Mouse (Mus musculus) granulocyte monocyte progenitor cell, adult 5-6 weeks (primary cell): ENCODE measurements around the gene Alox12e. TPM values are rescaled to one million over a fixed set of nuclear protein-coding genes. Genes with fewer than 3 reads are reported as not detected.
"Not testable (repeated sequence)": the region's sequence is repeated elsewhere in the genome, so short reads cannot be mapped to it uniquely, and the experiment has no call there.

Source experiments
- ATAC-seq: replicated peaks from 2 replicates; pipeline ENCODE4 v1.8.0; 2016; ENCODE audit warnings: mild to moderate bottlenecking, moderate TSS enrichment, inconsistent platforms; ENCODE audit not compliant: poor library complexity, severe bottlenecking
- total RNA-seq, 2 experiments: library from RNA; stranded (forward) in 1 of 2; stranded (reverse) in 1 of 2; fragments of 200-712, 200-1000 nt in 1 of 2; fragments of >200 nt in 1 of 2; fragmentation: Nextera tagmentation in 1 of 2; gene quantifications; 2 replicates each; pipeline ENCODE4 v1.2.3; 2014 to 2017

Alox12e gene
- total RNA-seq (2014; fragmentation: Nextera tagmentation): not detected in 2 replicates
- not detected in 2 replicates for total RNA-seq (2017)

GRCm38 (mm10) chr11:70322528-70322927 is at the start of gene Alox12e:
Gene Alox12e (minus strand): TSS chr11:70322628.
- ATAC-seq: no peak

GRCm38 (mm10) chr11:70368626-70369025 is 46.2 kb upstream of the Alox12e start:
- not testable (repeated sequence) for ATAC-seq

GRCm38 (mm10) chr11:70367701-70368100 is 45.3 kb upstream of the Alox12e start:
- not testable (repeated sequence) for ATAC-seq

- ATAC-seq: no peak
These were observed 29.4 kb upstream of the Alox12e start, which contains the start of gene Alox15 for GRCm38 (mm10) chr11:70351868-70352267. Gene Alox15 (minus strand): TSS chr11:70352031.

- no peak for ATAC-seq
These were observed 26.2 kb upstream of the Alox12e start for GRCm38 (mm10) chr11:70348630-70349029.

GRCm38 (mm10) chr11:70347861-70348260 is 25.4 kb upstream of the Alox12e start:
- no peak for ATAC-seq

GRCm38 (mm10) chr11:70345546-70345945 is 23.1 kb upstream of the Alox12e start:
- no peak for ATAC-seq

GRCm38 (mm10) chr11:70345061-70345460 is 22.6 kb upstream of the Alox12e start:
- no peak for ATAC-seq

- ATAC-seq: no peak
These were observed 17.1 kb upstream of the Alox12e start for GRCm38 (mm10) chr11:70339481-70339880.

GRCm38 (mm10) chr11:70334477-70334876 is 12.0 kb upstream of the Alox12e start:
- ATAC-seq: peak; percentile 61; the same call in 1 of the 2 replicates

- no peak for ATAC-seq
These were observed 2.3 kb upstream of the Alox12e start for GRCm38 (mm10) chr11:70324726-70325125.

- peak; percentile 72 for ATAC-seq
These were observed 764 bp downstream of the Alox12e start for GRCm38 (mm10) chr11:70321664-70322063.

- no peak for ATAC-seq
These were observed 2.8 kb downstream of the Alox12e start for GRCm38 (mm10) chr11:70319614-70320013.

- ATAC-seq: peak; percentile 40
These were observed 8.6 kb downstream of the Alox12e start for GRCm38 (mm10) chr11:70313833-70314232.

- no peak for ATAC-seq
These were observed 13.1 kb downstream of the Alox12e start for GRCm38 (mm10) chr11:70309341-70309740.

GRCm38 (mm10) chr11:70308296-70308695 is 14.1 kb downstream of the Alox12e start:
- no peak for ATAC-seq

- peak; percentile 85 for ATAC-seq
These were observed 16.3 kb downstream of the Alox12e start for GRCm38 (mm10) chr11:70306159-70306558.

- ATAC-seq: no peak
These were observed 20.1 kb downstream of the Alox12e start for GRCm38 (mm10) chr11:70302293-70302692.

- 0 out of 2 replicates have a peak, but pooled peaks have one; percentile 14 for ATAC-seq
These were observed 24.5 kb downstream of the Alox12e start for GRCm38 (mm10) chr11:70297836-70298454.

GRCm38 (mm10) chr11:70297405-70297804 is 25.0 kb downstream of the Alox12e start:
- 0 out of 2 replicates have a peak, but pooled peaks have one; percentile 2 for ATAC-seq

- no peak for ATAC-seq
These were observed 28.5 kb downstream of the Alox12e start for GRCm38 (mm10) chr11:70293881-70294280.

GRCm38 (mm10) chr11:70291235-70291634 is 31.2 kb downstream of the Alox12e start:
- ATAC-seq: peak; percentile 53
